24 mouse cellular contexts compared by ENCODE assay signal in genomic region chr7:58824686-58825085, GRCm38 (mm10).
DNase-seq lines count a peak whose midpoint lies in the region; ATAC-seq lines count a peak whose summit lies in the region.
"Had no signal": no experiment of that assay in that cellular context is flagged by ENCODE, and none has a peak within 500 bp of the region (broad histone marks: within the 10 kb centered on the region; RNA-seq: fewer than 3 reads in every experiment).

No protein-coding gene starts in this region.

- H3K27me3 ChIP-seq in neural tube, embryonic 15.5 days (replicated peaks) = no peaks in the 10 kb centered on the region
- H3K27me3 ChIP-seq: CH12.LX; embryonic facial prominence, embryonic 12.5 days; forebrain, embryonic 13.5 days; forebrain, embryonic 15.5 days; Patski had no signal

- H3K4me1 ChIP-seq in neural tube, embryonic 15.5 days = peaks cover 6% of the 10 kb centered on the region; the same call in 1 of the 2 replicates
- H3K4me1 ChIP-seq: embryonic facial prominence, embryonic 10.5 days; embryonic facial prominence, embryonic 12.5 days had no signal

- no peak overlapping the region for H3K4me2 ChIP-seq in neural tube, embryonic 15.5 days
- H3K4me2 ChIP-seq: embryonic facial prominence, embryonic 12.5 days; forebrain, embryonic 13.5 days; forebrain, embryonic 15.5 days had no signal

- H3K27ac ChIP-seq in neural tube, embryonic 15.5 days (replicated peaks) = no peak overlapping the region
- H3K27ac ChIP-seq: embryonic facial prominence, embryonic 10.5 days; embryonic facial prominence, embryonic 12.5 days; forebrain, embryonic 13.5 days; forebrain, embryonic 15.5 days had no signal

- no peak overlapping the region for H3K9ac ChIP-seq in neural tube, embryonic 15.5 days (replicated peaks)
- H3K9ac ChIP-seq: embryonic facial prominence, embryonic 12.5 days; forebrain, embryonic 13.5 days; forebrain, embryonic 15.5 days; forebrain, postnatal 0 days had no signal

- peak; percentile 62 for DNase-seq in 416B (ENCODE audit: low read depth)
- peak; percentile 21 to 57 for DNase-seq in natural killer cell, adult 2 months (ENCODE audit: low spot score in 2 of 2)
- no peak for DNase-seq in kidney, postnatal 25 days
- DNase-seq in heart, postnatal 25 days (ENCODE audit: low spot score) = no peak
- DNase-seq: adrenal gland, adult 2 months; adrenal gland, postnatal 10 days; adrenal gland, postnatal 25 days; cerebellum, adult 11-12 months; cerebellum, adult 2 months; cerebellum, adult 9-10 months; cerebellum, postnatal 10 days; cerebellum, postnatal 25 days; forebrain, postnatal 0 days had no signal

- no peaks in the 10 kb centered on the region for H3K36me3 ChIP-seq in neural tube, embryonic 15.5 days
- H3K36me3 ChIP-seq: embryonic facial prominence, embryonic 12.5 days; forebrain, embryonic 15.5 days; G1E had no signal

- peak; percentile 16 for ATAC-seq in activated CD4-positive, CD25-positive, alpha-beta regulatory T cell, adult 4 months
- peak; percentile 65 for ATAC-seq in megakaryocyte, adult 5-6 weeks (ENCODE audit: poor library complexity, severe bottlenecking)
- ATAC-seq in neural tube, embryonic 15.5 days (ENCODE audit: low FRiP score) = no peak
- ATAC-seq: CD4-positive, CD25-positive, alpha-beta regulatory T cell, adult 4 months; forebrain, embryonic 13.5 days; forebrain, embryonic 15.5 days; forebrain, postnatal 0 days; Patski had no signal

- intact Hi-C loops in heart, postnatal 25 days (cut with DNase I) = no loop called here

- WGBS in neural tube, embryonic 15.5 days = 91% methylated on average over 3 of the region's 3 CpGs

- H3K9me3 ChIP-seq in neural tube, embryonic 15.5 days (replicated peaks) = no peaks in the 10 kb centered on the region
- H3K9me3 ChIP-seq: embryonic facial prominence, embryonic 10.5 days; embryonic facial prominence, embryonic 12.5 days; forebrain, embryonic 13.5 days; forebrain, embryonic 15.5 days had no signal

- H3K4me3 ChIP-seq in neural tube, embryonic 15.5 days (replicated peaks) = no peak overlapping the region
- H3K4me3 ChIP-seq: embryonic facial prominence, embryonic 10.5 days; embryonic facial prominence, embryonic 12.5 days; forebrain, embryonic 13.5 days; forebrain, embryonic 15.5 days had no signal

Comparison
In these comparisons a context has a peak if more than half of its experiments do, and no peak if none do; other contexts are left out.
1. DNase-seq: peak in 416B (single experiment) and natural killer cell, adult 2 months (2 of 2); none in kidney, postnatal 25 days (0 of 2) and heart, postnatal 25 days (single experiment).